Mouse (Mus musculus): Measurements from ENCODE around the gene Phf21b.
"Not testable (repeated sequence)": the region's sequence is repeated elsewhere in the genome, so short reads cannot be mapped to it uniquely, and the experiment has no call there.

Gene Phf21b

DNA sequence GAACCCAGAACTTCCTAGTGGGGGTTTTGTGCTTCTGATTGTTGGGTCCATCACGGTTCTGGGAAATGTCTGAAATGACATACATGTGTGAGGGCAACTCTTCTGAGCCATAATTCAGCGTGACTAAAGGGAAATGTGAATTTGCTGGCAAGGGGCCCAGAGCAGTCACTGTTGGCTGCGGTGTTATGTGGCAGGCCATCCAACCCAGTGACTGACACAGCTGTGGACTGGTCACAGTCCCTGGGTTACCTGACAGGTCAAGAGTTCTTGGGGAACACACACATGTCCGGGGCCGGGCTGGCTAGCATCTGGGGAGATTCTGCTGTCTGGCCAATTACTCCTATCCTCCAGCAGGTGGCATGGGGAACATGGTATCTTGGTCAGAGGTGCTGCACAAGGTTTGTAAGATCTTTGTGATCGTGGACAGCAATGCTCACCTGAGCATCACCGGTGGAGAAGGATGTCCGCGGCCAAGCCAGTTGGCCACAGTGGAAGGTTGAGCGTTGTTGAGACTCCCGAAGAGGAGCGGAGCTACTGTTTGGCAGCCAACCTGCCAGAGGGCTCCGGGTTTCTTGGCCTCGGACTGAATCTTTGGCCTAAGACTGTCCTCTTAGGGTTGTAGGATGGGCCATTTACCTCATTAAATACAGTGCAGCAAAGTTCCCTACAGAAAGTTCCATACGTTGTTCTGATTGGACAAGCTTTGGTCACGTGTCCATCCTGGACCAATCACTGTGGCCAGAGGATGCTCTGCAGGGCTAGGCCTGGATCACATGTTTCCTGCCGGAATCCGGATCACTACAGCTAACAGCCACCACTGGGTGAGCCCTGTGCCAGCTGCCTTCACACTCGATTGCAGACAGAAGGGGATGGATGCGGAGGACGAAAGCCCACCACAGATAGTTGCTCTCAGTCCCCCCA lies 83.4 kb downstream of the Phf21b start:
- peak; percentile 62 to 69 for DNase-seq

DNA sequence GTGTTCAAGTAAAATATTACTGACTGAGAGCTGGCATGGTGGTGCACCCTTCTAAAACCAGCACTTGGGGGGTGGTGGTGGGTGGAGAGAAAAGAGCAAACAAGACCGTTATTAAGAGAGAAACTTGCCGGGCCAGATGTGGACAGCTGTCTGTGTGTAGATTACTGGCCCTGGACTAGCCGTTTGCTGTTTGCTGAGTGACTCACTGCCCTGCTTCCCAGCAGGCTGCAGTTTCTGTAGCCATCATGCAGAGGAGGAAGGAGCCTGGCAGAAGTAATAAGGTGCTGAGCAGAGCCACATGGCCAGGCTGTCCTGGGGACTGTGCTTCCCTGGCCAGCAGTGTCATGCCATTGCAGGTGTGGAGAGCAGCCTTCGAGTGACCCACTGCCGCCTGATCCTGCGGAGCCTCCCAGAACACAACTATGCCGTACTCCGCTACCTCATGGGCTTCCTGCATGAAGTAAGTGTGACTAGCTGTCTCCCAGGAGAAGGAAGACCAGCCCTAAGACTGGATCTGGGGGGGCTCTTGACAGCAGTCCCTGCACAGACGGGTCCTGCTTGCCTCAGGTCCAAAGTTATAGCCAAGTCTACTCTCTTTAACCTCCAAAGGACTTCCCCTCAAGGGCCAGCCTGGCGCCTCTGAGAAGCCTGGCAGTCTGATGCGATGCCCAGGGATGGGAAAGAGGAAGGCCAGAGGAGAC lies 86.1 kb downstream of the Phf21b start:
- DNase-seq, result no peak

DNA sequence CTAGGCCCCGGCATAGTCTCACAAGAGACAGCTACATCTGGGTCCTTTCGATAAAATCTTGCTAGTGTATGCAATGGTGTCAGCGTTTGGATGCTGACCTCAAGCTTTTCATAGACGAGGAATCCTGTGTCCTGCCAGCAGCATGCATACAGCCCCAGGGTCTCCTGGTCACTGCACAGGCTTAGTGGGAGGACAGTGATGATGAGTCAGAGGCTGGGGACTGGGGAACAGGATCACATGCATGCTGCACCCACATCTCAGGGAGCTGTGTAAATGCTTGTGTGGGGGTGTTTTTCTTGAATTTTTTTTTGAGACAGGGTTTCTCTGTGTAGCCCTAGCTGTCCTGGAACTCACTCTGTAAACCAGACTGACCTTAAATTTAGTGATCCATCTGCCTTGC lies 87.3 kb downstream of the Phf21b start:
- not testable (repeated sequence) for DNase-seq

DNA sequence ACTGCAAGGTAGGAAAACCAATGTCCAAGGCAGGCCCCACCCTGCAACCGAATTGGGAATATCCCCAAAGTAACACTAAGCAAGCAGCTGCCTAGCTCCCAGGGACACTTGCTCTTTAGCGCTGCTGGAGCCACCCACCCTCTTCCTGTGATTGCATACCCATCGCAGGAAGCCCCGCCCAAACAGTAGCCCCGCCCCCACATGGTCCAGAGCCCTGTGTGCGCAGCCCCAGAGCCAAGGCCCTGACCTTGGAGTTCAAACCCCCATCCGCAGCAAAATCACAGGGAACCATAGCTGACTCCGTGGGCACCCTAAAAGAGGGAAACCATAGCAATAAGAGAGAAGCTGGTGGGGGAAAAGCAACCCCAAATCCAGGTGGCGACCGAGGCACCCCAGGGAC lies 89.2 kb downstream of the Phf21b start:
- no peak for DNase-seq

DNA sequence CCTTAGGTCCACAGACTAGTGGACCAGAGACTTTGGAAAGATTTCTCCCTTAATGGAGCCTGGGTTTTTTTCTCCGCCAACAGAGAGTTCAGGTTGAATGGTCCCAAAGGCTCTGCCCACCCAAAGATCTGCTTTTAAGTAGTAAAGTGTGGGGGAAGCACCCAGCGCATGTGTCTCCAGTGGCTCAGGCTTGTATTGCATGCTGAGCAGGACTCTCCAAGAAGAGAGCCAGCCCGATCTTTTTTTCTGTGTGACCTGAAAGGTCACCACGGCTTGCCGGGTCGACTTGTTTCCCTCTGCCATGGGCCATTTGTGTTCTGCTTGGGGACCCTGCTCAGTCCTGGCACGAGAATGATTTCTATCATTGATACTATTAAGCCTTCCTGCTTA lies 92.4 kb downstream of the Phf21b start:
- peak in 1 of 2 experiments; percentile 22 for DNase-seq

DNA sequence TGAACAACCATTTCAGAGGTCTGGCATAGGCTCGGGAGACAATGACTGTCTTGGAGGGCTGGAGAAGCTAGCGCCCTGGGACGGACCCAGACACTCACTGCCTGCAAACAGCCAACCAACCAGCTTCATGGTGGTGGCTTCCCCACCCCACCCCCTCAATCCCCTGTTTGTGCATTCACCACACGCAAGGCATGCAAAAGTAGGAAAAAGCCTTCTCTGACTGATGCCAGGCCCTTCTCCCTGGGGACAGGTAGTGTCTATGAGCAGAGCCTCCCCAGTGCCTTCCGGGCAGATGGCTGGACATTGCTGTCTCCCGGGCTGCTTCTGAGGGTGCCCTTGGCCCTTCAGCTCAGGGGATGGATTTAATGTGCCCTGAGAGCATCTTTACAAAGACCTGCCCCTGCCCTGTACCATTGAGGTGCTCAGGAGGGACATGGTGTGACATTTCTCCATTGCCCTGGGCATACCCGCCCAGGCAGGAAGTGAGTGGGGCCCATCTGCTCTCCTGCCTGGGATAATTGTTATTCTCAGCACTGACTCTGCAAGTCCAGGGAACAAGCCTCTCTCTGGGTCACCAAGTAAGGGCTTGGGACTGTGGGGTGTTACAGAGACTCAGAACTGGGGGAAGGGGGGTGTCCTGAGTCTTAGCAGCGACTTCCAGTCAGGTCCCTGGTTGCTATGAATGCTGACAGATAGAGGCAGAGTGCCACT lies 93.0 kb downstream of the Phf21b start:
- DNase-seq, result peak; percentile 48 to 67

DNA sequence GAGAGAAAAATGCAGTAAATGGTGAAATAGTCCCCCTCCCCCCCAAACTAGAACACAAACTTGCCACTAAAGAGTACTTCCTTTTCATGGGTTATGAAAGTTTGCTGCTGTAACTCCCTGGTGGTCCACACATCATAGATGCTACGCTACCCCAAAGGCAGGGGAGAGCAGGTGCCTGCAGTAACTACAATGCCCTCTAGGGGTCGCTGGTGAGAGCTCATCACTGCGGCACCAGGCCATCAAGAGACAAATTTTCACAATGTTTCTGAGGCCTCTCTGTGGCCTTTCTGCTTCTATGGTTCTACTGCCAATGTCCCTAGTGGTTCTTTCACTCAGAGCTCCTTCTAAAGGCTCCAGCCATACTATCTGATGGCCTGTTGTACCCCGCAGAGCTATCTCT lies 97.4 kb downstream of the Phf21b start:
- peak; percentile 76 to 83 for DNase-seq

DNA sequence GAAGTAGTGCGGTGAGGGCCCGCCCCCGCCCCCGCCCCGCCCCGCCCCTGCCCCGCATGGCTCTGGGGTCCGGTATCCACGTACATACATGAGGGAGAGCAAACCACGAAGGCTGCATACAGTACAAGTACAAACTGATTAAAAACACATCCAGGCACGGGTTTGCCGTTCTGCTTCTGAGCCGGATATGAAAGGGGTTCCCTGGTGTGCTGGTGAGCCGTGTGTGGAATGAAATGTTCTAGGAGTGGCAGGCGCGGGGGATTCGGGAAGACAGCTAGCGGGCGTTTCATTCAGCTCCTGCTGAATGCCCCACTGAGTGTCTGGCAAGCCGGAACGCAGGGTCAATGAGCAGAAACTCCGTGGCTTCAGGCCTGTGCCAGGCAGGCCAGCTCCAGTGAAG lies 99.4 kb downstream of the Phf21b start:
- DNase-seq, result peak; percentile 67 to 77

DNA sequence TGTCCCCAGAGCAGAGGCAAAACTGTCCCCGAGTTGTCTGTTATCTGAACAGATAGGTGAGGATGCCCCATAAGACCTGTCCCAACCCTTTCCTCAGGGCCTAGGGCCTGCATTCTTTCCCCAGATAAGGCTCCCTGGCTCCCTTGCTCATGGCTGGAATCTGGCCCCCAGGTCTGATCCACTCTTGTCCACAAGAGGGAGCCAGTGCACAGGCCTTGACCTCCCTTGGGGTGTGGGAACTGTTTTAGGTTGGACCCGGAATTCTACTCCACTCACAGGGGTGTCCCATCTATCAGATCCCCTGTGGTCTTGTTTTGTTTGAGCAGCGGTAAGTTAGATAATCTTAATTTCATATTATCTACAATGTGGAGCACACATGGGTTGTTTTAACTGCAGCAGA lies 100.9 kb downstream of the Phf21b start:
- peak; percentile 89 to 92 for DNase-seq

DNA sequence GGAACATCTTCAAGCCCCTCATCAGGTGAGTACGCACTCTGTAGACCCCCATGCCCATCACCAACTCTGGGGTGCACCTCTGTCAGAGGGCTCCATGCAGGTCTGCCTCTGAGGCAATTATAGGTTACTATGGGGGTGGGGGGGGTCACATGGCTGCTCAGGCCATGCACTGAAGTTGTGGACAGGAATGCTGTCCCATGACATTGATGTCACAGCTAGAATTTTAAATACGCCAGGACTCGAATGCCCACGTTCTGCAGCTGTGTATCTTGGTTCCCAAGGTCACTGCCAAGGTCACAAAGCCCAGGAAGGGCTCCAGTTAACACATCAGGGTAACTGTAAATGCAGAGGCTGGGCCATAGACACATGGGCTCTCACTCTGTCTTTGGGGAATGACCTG lies 110.0 kb downstream of the Phf21b start:
- no peak for DNase-seq

DNA sequence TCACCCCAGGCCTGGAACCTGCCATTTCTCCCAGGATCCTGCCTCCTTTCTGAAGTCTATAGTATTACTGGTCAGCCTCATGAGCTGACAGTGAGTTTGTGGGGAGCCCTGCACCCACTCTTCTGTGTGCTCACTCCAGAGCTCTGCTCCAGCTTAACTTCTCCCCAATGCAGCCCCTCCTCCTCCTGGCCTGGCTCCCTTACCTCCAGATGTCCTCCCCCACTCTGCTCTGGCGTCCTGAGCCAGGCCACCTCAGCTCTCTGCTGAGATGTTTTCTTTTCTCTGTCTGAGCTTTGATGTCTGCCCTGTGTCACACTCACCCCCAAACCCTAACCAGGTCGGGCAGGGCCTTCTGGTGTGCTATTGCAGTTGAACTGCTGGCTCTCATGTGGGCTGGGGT lies 111.5 kb downstream of the Phf21b start:
- no peak for DNase-seq

DNA sequence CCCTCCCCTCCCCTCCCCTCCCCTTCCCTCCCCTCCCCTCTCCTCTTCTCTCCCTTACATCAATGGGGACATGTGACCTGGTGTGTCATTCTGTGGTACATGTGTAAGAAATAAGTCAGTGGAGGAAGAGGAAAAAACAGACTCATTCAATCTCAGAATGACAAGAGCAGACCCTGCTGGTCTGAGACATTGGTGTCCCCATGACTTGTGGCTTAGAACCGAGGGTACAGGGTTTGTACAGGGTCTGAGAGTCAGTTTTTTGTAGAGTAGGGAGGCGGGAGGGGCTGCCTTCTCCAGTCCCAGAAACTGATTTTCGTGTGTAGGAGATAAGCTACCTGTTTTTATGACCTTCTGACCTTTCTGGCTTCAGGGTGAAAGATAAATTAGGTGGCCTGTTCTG lies 112.5 kb downstream of the Phf21b start:
- no peak for DNase-seq

DNA sequence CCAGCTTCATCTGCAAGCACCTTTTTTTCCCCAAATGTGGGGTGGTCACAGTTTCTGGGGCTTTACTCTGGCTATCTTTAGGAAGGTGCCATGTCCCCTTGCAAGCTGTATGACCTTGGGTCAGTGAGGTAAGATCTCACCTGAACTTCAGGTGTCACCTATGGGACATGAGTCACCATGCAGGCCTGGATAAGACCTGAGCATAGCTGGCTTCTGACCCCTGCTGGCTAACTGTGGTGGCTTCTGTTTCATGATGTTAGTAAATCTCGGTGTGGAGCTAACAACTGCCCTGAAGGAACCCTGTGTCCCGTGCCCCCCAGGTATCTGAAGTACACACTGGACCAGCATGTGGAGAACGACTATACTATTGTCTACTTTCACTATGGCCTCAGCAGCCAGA lies 114.3 kb downstream of the Phf21b start:
- DNase-seq, result no peak

DNA sequence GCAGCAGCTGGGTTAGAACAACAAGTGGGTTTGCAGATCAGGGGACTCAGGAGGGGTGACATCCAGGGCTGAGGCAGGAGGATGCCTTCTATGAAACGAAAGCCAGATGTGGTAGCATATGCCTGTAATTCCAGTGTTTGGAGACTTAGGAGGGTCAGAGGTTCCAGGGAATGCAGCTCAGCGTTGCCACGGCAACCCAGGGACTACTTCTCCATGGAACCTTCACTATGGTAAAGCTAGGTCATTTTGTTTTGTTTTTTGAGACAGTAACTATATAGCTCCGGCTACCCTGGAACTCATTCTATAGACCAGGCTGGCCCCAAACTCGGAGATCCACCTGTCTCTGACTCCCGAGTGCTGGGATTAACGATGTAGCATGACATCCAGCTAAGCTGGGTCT lies 117.6 kb downstream of the Phf21b start:
- DNase-seq, result no peak

DNA sequence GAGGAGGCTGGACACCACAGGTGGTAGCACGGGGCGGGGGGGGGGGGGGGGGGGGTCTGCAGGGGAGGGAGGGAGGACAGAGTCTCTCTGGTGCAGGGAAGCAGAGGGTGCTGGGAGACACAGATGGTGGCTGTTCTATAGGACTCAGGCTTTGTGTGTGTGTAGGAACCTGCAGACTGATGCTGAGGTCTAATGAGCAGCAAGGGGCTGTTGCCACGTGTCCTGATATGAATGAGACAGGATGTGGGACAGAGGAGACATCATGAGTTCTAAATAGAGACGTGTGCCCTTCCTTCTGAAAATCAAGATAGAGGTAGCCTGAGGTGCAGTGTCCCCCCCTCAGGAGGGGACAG lies 118.9 kb downstream of the Phf21b start:
- DNase-seq, result no peak

DNA sequence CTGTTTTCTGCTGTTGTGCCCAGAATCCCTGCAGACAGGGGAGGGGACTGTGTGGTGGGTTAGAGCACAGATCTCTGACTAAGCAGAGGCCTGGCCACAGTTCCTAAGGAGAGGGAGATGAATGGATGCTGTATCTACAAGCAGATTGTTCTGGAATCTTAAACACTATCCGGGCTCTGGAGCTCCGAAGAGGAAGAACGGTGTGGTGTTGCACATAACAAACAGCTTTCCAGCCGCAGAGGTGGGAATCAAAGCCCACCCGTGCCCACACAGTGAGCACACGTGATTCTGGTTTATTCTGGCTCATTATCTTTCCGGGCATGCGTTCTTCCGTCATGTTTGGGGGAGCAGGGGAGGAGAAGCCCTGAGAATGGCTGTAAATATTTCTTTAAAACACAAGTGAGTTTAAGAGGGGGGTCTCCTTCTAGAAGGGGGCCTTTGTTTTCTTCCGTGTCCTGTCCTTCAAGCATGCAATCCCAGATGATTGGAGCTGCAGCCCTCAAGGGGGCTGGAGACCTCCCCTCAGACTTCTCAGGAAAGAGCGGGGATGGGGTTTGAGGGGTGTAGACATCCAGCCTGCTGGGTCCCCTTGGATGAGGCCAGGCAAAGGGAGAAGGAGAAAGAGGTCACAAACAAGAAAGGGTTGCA lies 119.4 kb downstream of the Phf21b start:
- DNase-seq, result no peak

All from cerebellum, postnatal 10 days (tissue).